Mouse (Mus musculus) adrenal gland, postnatal 10 days (tissue): ENCODE measurements around the gene Dupd1. TPM values are rescaled to one million over a fixed set of nuclear protein-coding genes. Genes with fewer than 3 reads are reported as not detected.

Source experiments
- DNase-seq: peaks from one replicate; pipeline ENCODE4 v3.0.0; 2021; ENCODE audit warnings: mixed read lengths
- total RNA-seq, 2 experiments: library from RNA; stranded (reverse); gene quantifications; 2 replicates each; pipeline ENCODE4 v1.2.3; 2021

Gene Dupd1
- total RNA-seq, 2 experiments from 2014 or later = 2.1 to 4.1 TPM

- DNase-seq = no peak
Observed at GRCm38 (mm10) chr14:21722021-21722698, 7.8 kb upstream of the Dupd1 start.

GRCm38 (mm10) chr14:21720430-21721205 is 6.2 kb upstream of the Dupd1 start:
- no peak for DNase-seq

GRCm38 (mm10) chr14:21719646-21720383 is 5.4 kb upstream of the Dupd1 start:
- no peak for DNase-seq

GRCm38 (mm10) chr14:21711231-21711630 is 3.1 kb downstream of the Dupd1 start:
- DNase-seq = no peak

GRCm38 (mm10) chr14:21709545-21709944 is 4.8 kb downstream of the Dupd1 start:
- DNase-seq = peak; percentile 58

- peak; percentile 48 for DNase-seq
Observed at GRCm38 (mm10) chr14:21706759-21707571, 7.4 kb downstream of the Dupd1 start.

- no peak for DNase-seq
Observed at GRCm38 (mm10) chr14:21705462-21705861, 8.9 kb downstream of the Dupd1 start.

GRCm38 (mm10) chr14:21703255-21703654 is 11.1 kb downstream of the Dupd1 start:
- DNase-seq = no peak

GRCm38 (mm10) chr14:21702691-21703090 is 11.7 kb downstream of the Dupd1 start:
- no peak for DNase-seq

- no peak for DNase-seq
Observed at GRCm38 (mm10) chr14:21696186-21696830, 18.1 kb downstream of the Dupd1 start.

GRCm38 (mm10) chr14:21695020-21695419 is 19.4 kb downstream of the Dupd1 start:
- no peak for DNase-seq

- DNase-seq = no peak
Observed at GRCm38 (mm10) chr14:21691070-21691469, 23.3 kb downstream of the Dupd1 start.

- DNase-seq = no peak
Observed at GRCm38 (mm10) chr14:21686376-21687279, 27.7 kb downstream of the Dupd1 start.

GRCm38 (mm10) chr14:21685411-21686146 is 28.8 kb downstream of the Dupd1 start:
- DNase-seq = no peak

- no peak for DNase-seq
Observed at GRCm38 (mm10) chr14:21683834-21684233, 30.5 kb downstream of the Dupd1 start.

GRCm38 (mm10) chr14:21682681-21683129 is 31.7 kb downstream of the Dupd1 start:
- DNase-seq = peak; percentile 71

- DNase-seq = peak; percentile 32
Observed at GRCm38 (mm10) chr14:21679631-21680201, 34.7 kb downstream of the Dupd1 start.

- DNase-seq = peak; percentile 75
Observed at GRCm38 (mm10) chr14:21678509-21679285, 35.7 kb downstream of the Dupd1 start.
